Mouse (Mus musculus) erythroblast, embryonic 14.5 days (primary cell): ENCODE data around the gene Dnase1l3. TPM values are rescaled to one million over a fixed set of nuclear protein-coding genes. Genes with fewer than 3 reads are reported as not detected.

ENCODE experiments used
- H3K27me3 ChIP-seq: 2 replicates; pipeline ENCODE4 v1.6.1; 2012; ENCODE audit warnings: inconsistent platforms; ENCODE audit not compliant: control insufficient read depth
- H3K36me3 ChIP-seq: 2 replicates; pipeline ENCODE4 v1.6.1; 2012; ENCODE audit warnings: mild to moderate bottlenecking, inconsistent platforms; ENCODE audit not compliant: control insufficient read depth
- H3K4me1 ChIP-seq: 2 replicates; pipeline ENCODE4 v1.6.1; 2012; ENCODE audit warnings: inconsistent platforms; ENCODE audit not compliant: control insufficient read depth
- H3K4me3 ChIP-seq: replicated peaks from 2 replicates; pipeline ENCODE3; 2012; ENCODE audit warnings: moderate library complexity, mild to moderate bottlenecking, inconsistent platforms
- H3K9me3 ChIP-seq: 2 replicates; pipeline ENCODE4 v1.6.1; 2012; ENCODE audit warnings: low read length, inconsistent platforms, mixed read lengths; ENCODE audit not compliant: control insufficient read depth
- GATA1 ChIP-seq: IDR thresholded peaks from 2 replicates; pipeline ENCODE4 v1.6.1; 2012; ENCODE audit warnings: low read length, inconsistent platforms, mixed read lengths
- TAL1 ChIP-seq: IDR thresholded peaks from 3 replicates; pipeline ENCODE4 v1.6.1; 2012; ENCODE audit warnings: low read length, inconsistent platforms, mixed read lengths
- polyA plus RNA-seq: library from polyadenylated mRNA; stranded (reverse); fragments of >175 nt; gene quantifications from 2 replicates; pipeline ENCODE4 v1.2.3, GENCODE M21; 2012

The Dnase1l3 gene
- polyA plus RNA-seq, 1 experiment: not detected

GRCm38 (mm10) chr14:8034561-8034960 lies 40.2 kb upstream of the Dnase1l3 start:
- Histone ChIP-seq H3K4me3 (no peak overlapping the region), H3K27me3 (no peaks in the 10 kb centered on the region), H3K36me3 (no peaks in the 10 kb centered on the region; the same call in 1 of the 2 replicates), H3K9me3 (no peaks in the 10 kb centered on the region), H3K4me1 (no peaks in the 10 kb centered on the region)
- TF ChIP-seq GATA1 (no peak), TAL1 (no peak)

GRCm38 (mm10) chr14:8032087-8032944 lies 37.9 kb upstream of the Dnase1l3 start:
- Histone ChIP-seq H3K4me1 (no peaks in the 10 kb centered on the region), H3K36me3 (no peaks in the 10 kb centered on the region), H3K4me3 (no peak overlapping the region), H3K9me3 (no peaks in the 10 kb centered on the region), H3K27me3 (no peaks in the 10 kb centered on the region)
- TF ChIP-seq TAL1: no peak

DNA sequence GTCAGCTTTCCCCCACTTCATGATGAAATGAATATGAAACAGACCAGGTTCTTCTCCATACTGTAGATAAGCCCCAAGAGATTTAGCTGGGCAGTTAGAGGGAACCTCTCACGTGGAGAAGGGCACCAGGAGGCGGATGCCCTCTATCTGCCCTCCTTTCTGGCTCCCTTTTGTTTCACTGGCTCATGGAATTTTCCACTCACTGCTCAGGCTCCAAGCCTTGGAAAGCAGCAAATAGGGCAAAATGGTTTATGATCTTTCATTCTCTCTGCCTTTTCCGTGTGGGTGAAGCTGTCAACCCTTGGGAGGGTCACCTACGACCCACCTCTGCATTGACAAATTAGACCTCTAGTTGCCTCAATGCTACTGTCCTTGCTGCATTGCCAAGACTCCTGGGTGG lies 36.2 kb upstream of the Dnase1l3 start:
- H3K9me3 ChIP-seq: no peaks in the 10 kb centered on the region
- no peak overlapping the region for H3K4me3 ChIP-seq
- no peaks in the 10 kb centered on the region for H3K27me3 ChIP-seq
- H3K4me1 ChIP-seq: no peaks in the 10 kb centered on the region
- no peaks in the 10 kb centered on the region for H3K36me3 ChIP-seq
- TF ChIP-seq GATA1 (no peak), TAL1 (no peak)

DNA sequence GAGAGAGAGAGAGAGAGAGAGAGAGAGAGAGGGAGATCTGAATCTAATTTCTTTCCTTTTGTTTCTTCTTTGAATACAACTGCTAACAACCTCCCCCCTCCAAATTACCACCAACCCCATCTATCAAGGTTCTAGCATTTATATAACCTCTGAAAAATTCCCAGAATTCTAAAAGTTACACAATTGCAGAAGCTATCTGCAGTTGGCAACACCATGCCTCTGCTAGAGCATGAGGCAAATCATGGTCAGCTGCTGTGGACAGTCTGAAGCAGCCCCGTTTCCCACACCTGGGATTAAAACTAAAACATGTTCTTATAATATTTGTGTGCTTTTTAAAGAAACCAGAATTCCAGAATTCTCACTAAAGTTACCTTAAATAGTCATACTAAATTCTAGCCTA lies 35.4 kb upstream of the Dnase1l3 start:
- Histone ChIP-seq H3K36me3 (no peaks in the 10 kb centered on the region), H3K4me1 (no peaks in the 10 kb centered on the region), H3K27me3 (no peaks in the 10 kb centered on the region), H3K4me3 (no peak overlapping the region), H3K9me3 (no peaks in the 10 kb centered on the region)
- no peak for TF ChIP-seq GATA1
- no peak for TF ChIP-seq TAL1

DNA sequence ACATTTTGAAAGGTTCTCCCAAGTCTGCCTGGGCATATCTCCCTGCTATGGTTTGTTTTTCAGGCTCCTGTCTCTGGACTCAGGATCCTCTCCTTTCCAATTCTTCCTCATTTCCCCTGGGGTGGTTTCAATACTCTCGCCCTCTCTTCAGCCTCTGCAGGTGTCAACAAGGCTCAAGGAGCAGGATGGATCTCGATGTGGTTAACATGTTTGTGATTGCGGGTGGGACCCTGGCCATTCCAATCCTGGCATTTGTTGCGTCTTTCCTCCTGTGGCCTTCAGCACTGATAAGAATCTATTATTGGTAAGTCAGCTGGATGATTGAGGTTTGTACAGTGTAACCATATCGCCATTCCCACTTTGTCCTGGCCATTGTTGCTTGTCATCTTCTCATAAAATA lies 33.7 kb upstream of the Dnase1l3 start:
- no peaks in the 10 kb centered on the region for H3K9me3 ChIP-seq
- TF ChIP-seq TAL1: no peak
- no peak for TF ChIP-seq GATA1
- no peaks in the 10 kb centered on the region for H3K4me1 ChIP-seq
- H3K36me3 ChIP-seq: no peaks in the 10 kb centered on the region
- H3K27me3 ChIP-seq: no peaks in the 10 kb centered on the region
- no peak overlapping the region for H3K4me3 ChIP-seq

- H3K9me3 ChIP-seq: no peaks in the 10 kb centered on the region
- H3K4me3 ChIP-seq: no peak overlapping the region
- no peaks in the 10 kb centered on the region for H3K36me3 ChIP-seq
- TF ChIP-seq GATA1 (no peak), TAL1 (no peak)
- H3K27me3 ChIP-seq: no peaks in the 10 kb centered on the region
- H3K4me1 ChIP-seq: no peaks in the 10 kb centered on the region
Observed at GRCm38 (mm10) chr14:8026769-8027531, 32.6 kb upstream of the Dnase1l3 start.

- TF ChIP-seq TAL1: no peak
- TF ChIP-seq GATA1: no peak
- Histone ChIP-seq H3K4me1 (no peaks in the 10 kb centered on the region), H3K9me3 (no peaks in the 10 kb centered on the region), H3K4me3 (no peak overlapping the region), H3K27me3 (no peaks in the 10 kb centered on the region), H3K36me3 (no peaks in the 10 kb centered on the region)
Observed at GRCm38 (mm10) chr14:8024936-8025335, 30.6 kb upstream of the Dnase1l3 start.

DNA sequence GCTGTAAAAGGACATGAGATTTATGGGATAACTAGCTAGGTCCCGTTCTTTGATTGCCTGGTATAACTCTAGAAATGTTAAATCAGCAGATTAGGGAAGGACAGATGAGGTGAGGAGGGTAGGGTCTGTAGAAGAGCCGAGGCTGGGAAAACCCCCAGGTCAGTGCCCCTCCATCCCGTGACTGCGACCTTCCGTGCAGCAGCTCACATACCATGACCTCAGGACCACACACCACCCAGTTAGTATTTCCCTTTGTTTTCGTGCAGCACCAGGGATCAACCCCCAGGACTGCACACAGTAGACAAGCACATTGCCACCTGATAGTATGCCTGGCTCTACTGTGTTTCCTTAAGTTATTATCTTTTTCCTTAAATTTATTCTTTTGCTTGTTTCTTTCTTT lies 30.1 kb upstream of the Dnase1l3 start:
- Histone ChIP-seq H3K27me3 (no peaks in the 10 kb centered on the region), H3K4me1 (0 out of 2 replicates have a peak, but pooled peaks cover under 1% of the 10 kb centered on the region), H3K36me3 (no peaks in the 10 kb centered on the region), H3K4me3 (no peak overlapping the region), H3K9me3 (no peaks in the 10 kb centered on the region)
- TF ChIP-seq TAL1: no peak
- no peak for TF ChIP-seq GATA1

DNA sequence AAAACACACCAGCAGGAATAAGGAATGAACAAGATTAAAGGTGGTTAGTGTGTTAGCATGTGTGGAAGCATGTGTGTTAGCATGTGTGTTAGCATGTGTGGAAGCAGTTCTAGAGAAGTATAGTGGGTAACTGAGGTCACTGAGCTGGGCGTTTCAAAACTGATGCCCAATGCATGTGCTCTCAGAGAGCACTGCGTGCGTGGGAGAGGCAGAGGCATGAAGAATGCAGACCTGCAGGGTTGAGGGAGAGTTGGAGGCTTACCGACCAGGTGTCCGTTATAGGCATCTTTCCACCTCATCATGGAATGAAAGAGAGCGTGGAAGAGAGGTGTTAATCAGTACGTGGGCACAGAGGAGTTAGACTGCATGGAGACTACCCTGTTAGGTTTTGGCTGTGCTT lies 26.2 kb upstream of the Dnase1l3 start:
- Histone ChIP-seq H3K4me3 (no peak overlapping the region), H3K9me3 (no peaks in the 10 kb centered on the region), H3K27me3 (no peaks in the 10 kb centered on the region), H3K36me3 (no peaks in the 10 kb centered on the region), H3K4me1 (peaks cover 19% of the 10 kb centered on the region)
- TF ChIP-seq TAL1: no peak
